ENCODE assay signal across 8 mouse cellular contexts in genomic region chr11:3761339-3761738, GRCm38 (mm10).
DNase-seq lines count a peak whose midpoint lies in the region; ATAC-seq and TF ChIP-seq lines count a peak whose summit lies in the region.

No protein-coding gene starts in this region.

- no peaks in the 10 kb centered on the region for H3K9me3 ChIP-seq in heart, postnatal 0 days (replicated peaks; ENCODE audit: control insufficient read depth, low read length)
- H3K9me3 ChIP-seq in hindbrain, embryonic 11.5 days (ENCODE audit: control insufficient read depth, low read length) = no peaks in the 10 kb centered on the region
- no peaks in the 10 kb centered on the region for H3K9me3 ChIP-seq in midbrain, embryonic 14.5 days (ENCODE audit: control insufficient read depth, low read length)

- H3K9ac ChIP-seq in heart, postnatal 0 days (replicated peaks; ENCODE audit: low read depth, low read length) = no peak overlapping the region
- H3K9ac ChIP-seq in heart, adult 2 months (ENCODE audit: low read depth, low read length) = no peak overlapping the region
- peak overlapping the region; percentile 66; the same call in 1 of the 2 replicates for H3K9ac ChIP-seq in hindbrain, embryonic 11.5 days (ENCODE audit: low read depth, low read length)
- H3K9ac ChIP-seq in midbrain, embryonic 14.5 days (replicated peaks; ENCODE audit: low read length) = peak overlapping the region; percentile 58

- no peaks in the 10 kb centered on the region for H3K36me3 ChIP-seq in heart, postnatal 0 days (replicated peaks; ENCODE audit: control insufficient read depth, insufficient read depth, low read length)
- H3K36me3 ChIP-seq in heart, adult 2 months (ENCODE audit: control insufficient read depth, insufficient read depth, low read length) = no peaks in the 10 kb centered on the region
- H3K36me3 ChIP-seq in hindbrain, embryonic 11.5 days (ENCODE audit: control insufficient read depth, insufficient read depth, low read length) = no peaks in the 10 kb centered on the region
- no peaks in the 10 kb centered on the region for H3K36me3 ChIP-seq in midbrain, embryonic 14.5 days (ENCODE audit: control insufficient read depth, insufficient read depth, low read length)

- H3K27me3 ChIP-seq in heart, postnatal 0 days (ENCODE audit: control insufficient read depth, insufficient read depth, low read length) = peaks cover 46% of the 10 kb centered on the region
- H3K27me3 ChIP-seq in heart, adult 2 months (ENCODE audit: control insufficient read depth, insufficient read depth, low read length) = no peaks in the 10 kb centered on the region
- H3K27me3 ChIP-seq in hindbrain, embryonic 11.5 days (ENCODE audit: control insufficient read depth, insufficient read depth, low read length) = peaks cover 9% of the 10 kb centered on the region
- H3K27me3 ChIP-seq in midbrain, embryonic 14.5 days (ENCODE audit: control insufficient read depth, insufficient read depth, low read length) = 0 out of 2 replicates have a peak, but pooled peaks cover 7% of the 10 kb centered on the region

- DNase-seq in heart, postnatal 0 days (ENCODE audit: low spot score) = no peak
- DNase-seq in heart, adult 2 months = no peak
- DNase-seq in hindbrain, embryonic 11.5 days (ENCODE audit: low spot score) = no peak
- peak; percentile 34 for DNase-seq in midbrain, embryonic 14.5 days
- DNase-seq in right cerebral cortex, postnatal 4 days = no peak
- DNase-seq in spleen, adult 18-20 months = no peak

- H3K79me2 ChIP-seq in heart, adult 2 months (replicated peaks; ENCODE audit: control insufficient read depth, insufficient read depth, low read length) = no peaks in the 10 kb centered on the region

- WGBS in heart, postnatal 0 days = 17% methylated on average over 11 of the region's 11 CpGs
- 21% methylated on average over 11 of the region's 11 CpGs for WGBS in heart, adult 2 months
- 15% methylated on average over 9 of the region's 11 CpGs for WGBS in hindbrain, embryonic 11.5 days
- 7% methylated on average over 11 of the region's 11 CpGs for WGBS in midbrain, embryonic 14.5 days

- peaks cover 7% of the 10 kb centered on the region; the same call in 1 of the 2 replicates for H3K4me1 ChIP-seq in heart, postnatal 0 days (ENCODE audit: control insufficient read depth, insufficient read depth)
- H3K4me1 ChIP-seq in heart, adult 2 months (ENCODE audit: control insufficient read depth, insufficient read depth, low read length) = no peaks in the 10 kb centered on the region
- H3K4me1 ChIP-seq in hindbrain, embryonic 11.5 days (replicated peaks; ENCODE audit: control insufficient read depth, insufficient read depth, low read length) = peaks cover 4% of the 10 kb centered on the region
- H3K4me1 ChIP-seq in midbrain, embryonic 14.5 days (ENCODE audit: control insufficient read depth, insufficient read depth, low read length) = no peaks in the 10 kb centered on the region

- no peak for TF ChIP-seq EP300 in heart, postnatal 0 days (IDR thresholded peaks at IDR 0.05; ENCODE audit: low read depth)
- TF ChIP-seq EP300 in heart, adult 2 months (IDR thresholded peaks at IDR 0.05; ENCODE audit: insufficient read depth, low read depth, low read length) = no peak

- TF ChIP-seq CTCF in heart, postnatal 0 days (IDR thresholded peaks at IDR 0.05; ENCODE audit: low read depth) = no peak
- no peak for TF ChIP-seq CTCF in heart, adult 2 months (IDR thresholded peaks at IDR 0.05)

- H3K4me2 ChIP-seq in heart, postnatal 0 days (ENCODE audit: low read depth, low read length) = peak overlapping the region; percentile 95
- peak overlapping the region; percentile 97 for H3K4me2 ChIP-seq in hindbrain, embryonic 11.5 days (replicated peaks; ENCODE audit: low read depth, low read length)
- H3K4me2 ChIP-seq in midbrain, embryonic 14.5 days (ENCODE audit: low read length) = peak overlapping the region; percentile 73

- intact Hi-C loops in heart, adult 2 months (cut with DNase I) = no loop called here

- no peak for TF ChIP-seq POLR2A in heart, adult 2 months (IDR thresholded peaks at IDR 0.05; ENCODE audit: insufficient read depth, low read depth, low read length)

- H3K27ac ChIP-seq in heart, postnatal 0 days (ENCODE audit: low read depth) = no peak overlapping the region
- H3K27ac ChIP-seq in heart, adult 2 months = no peak overlapping the region
- no peak overlapping the region for H3K27ac ChIP-seq in hindbrain, embryonic 11.5 days (ENCODE audit: low read depth, low read length)
- H3K27ac ChIP-seq in midbrain, embryonic 14.5 days (replicated peaks; ENCODE audit: low read depth, low read length) = peak overlapping the region; percentile 66; the same call in 1 of the 2 replicates

- H3K4me3 ChIP-seq in heart, postnatal 0 days (ENCODE audit: low read depth, low read length) = peak overlapping the region; percentile 58
- H3K4me3 ChIP-seq in heart, adult 2 months = no peak overlapping the region
- peak overlapping the region; percentile 56 for H3K4me3 ChIP-seq in hindbrain, embryonic 11.5 days (ENCODE audit: low read depth, low read length)
- peak overlapping the region; percentile 64 for H3K4me3 ChIP-seq in midbrain, embryonic 14.5 days (replicated peaks; ENCODE audit: low read depth, low read length)

- ATAC-seq in heart, postnatal 0 days (ENCODE audit: insufficient read depth, low read depth) = no peak
- ATAC-seq in common myeloid progenitor, adult 5-6 weeks (replicated peaks; ENCODE audit: low read depth, poor library complexity, severe bottlenecking) = 0 out of 2 replicates have a peak, but pooled peaks have one; percentile 8
- ATAC-seq in hindbrain, embryonic 11.5 days (ENCODE audit: low FRiP score) = 0 out of 2 replicates have a peak, but pooled peaks have one; percentile 35
- 0 out of 2 replicates have a peak, but pooled peaks have one; percentile 7 for ATAC-seq in midbrain, embryonic 14.5 days (ENCODE audit: low FRiP score, low TSS enrichment)
- ATAC-seq in activated CD4-positive, CD25-positive, alpha-beta regulatory T cell, adult 4 months = no peak

Comparison
In these comparisons a context has a peak if more than half of its experiments do, and no peak if none do; other contexts are left out.
1. ATAC-seq: peak in common myeloid progenitor, adult 5-6 weeks (single experiment), hindbrain, embryonic 11.5 days (single experiment) and midbrain, embryonic 14.5 days (single experiment); none in heart, postnatal 0 days (single experiment) and activated CD4-positive, CD25-positive, alpha-beta regulatory T cell, adult 4 months (single experiment).
2. H3K9ac ChIP-seq: peak in hindbrain, embryonic 11.5 days (single experiment) and midbrain, embryonic 14.5 days (single experiment); none in heart, postnatal 0 days (single experiment) and heart, adult 2 months (single experiment).
3. Peak in every context shown above with its lines, with median percentiles within 50 percentile points of each other: H3K4me2 ChIP-seq.